ENCODE assay signal across 18 mouse cellular contexts in the genomic region with DNA sequence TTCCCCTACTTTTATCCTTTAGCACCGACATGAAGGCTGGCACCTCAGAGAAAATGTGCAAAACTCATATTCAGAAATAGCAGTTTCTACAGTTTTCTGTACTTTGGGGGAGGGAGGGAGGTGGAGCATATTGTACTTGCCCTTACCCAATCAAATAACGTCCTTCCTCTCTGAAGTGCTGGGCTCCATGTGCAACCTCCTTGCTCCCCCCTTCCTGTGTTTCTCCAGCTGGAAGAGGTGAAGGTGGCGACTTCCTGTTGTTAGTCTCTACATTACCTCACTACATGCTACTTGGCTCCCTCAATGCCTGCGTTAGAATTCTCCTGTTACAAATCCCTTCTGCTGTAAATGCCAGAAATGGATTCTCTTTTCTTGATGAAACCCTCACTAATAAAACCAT. TPM values are rescaled to one million over a fixed set of nuclear protein-coding genes. Genes with fewer than 3 reads are reported as not detected.
DNase-seq lines count a peak whose midpoint lies in the region; ATAC-seq and TF ChIP-seq lines count a peak whose summit lies in the region.
"Had no signal": no experiment of that assay in that cellular context is flagged by ENCODE, and none has a peak within 500 bp of the region (broad histone marks: within the 10 kb centered on the region; RNA-seq: fewer than 3 reads in every experiment).

No protein-coding gene starts in this region.

- intact Hi-C loops in heart, adult 2 months (cut with DNase I), result no loop called here
- intact Hi-C loops in left cerebral cortex, postnatal 4 days (cut with DNase I), result no loop called here

- no peaks in the 10 kb centered on the region for H3K27me3 ChIP-seq in heart, adult 2 months (ENCODE audit: control insufficient read depth, insufficient read depth, low read length)
- H3K27me3 ChIP-seq in limb, embryonic 12.5 days, result no peaks in the 10 kb centered on the region
- H3K27me3 ChIP-seq in midbrain, embryonic 10.5 days (ENCODE audit: low read depth, poor library complexity, severe bottlenecking), result no peaks in the 10 kb centered on the region
- H3K27me3 ChIP-seq: embryonic facial prominence, embryonic 15.5 days; liver, embryonic 13.5 days; midbrain, embryonic 15.5 days; neural tube, embryonic 12.5 days had no signal

- H3K36me3 ChIP-seq in heart, adult 2 months (ENCODE audit: control insufficient read depth, insufficient read depth, low read length), result no peaks in the 10 kb centered on the region
- H3K36me3 ChIP-seq in limb, embryonic 12.5 days, result peaks cover 1% of the 10 kb centered on the region; the same call in 1 of the 2 replicates
- no peaks in the 10 kb centered on the region for H3K36me3 ChIP-seq in midbrain, embryonic 10.5 days
- H3K36me3 ChIP-seq: embryonic facial prominence, embryonic 15.5 days; liver, embryonic 13.5 days; midbrain, embryonic 15.5 days; neural tube, embryonic 12.5 days had no signal

- 0 out of 2 replicates have a peak, but pooled peaks have one; percentile 65 for ATAC-seq in limb, embryonic 12.5 days (ENCODE audit: insufficient number of reproducible peaks, insufficient read depth, low FRiP score, low TSS enrichment, low read depth)
- ATAC-seq: midbrain, embryonic 15.5 days had no signal

- DNase-seq in heart, adult 11 months, result peak; percentile 79
- no peak for DNase-seq in heart, adult 2 months
- DNase-seq in 416B (ENCODE audit: low read depth), result peak; percentile 76
- peak; percentile 44 for DNase-seq in brain, embryonic 14.5 days (ENCODE audit: low read depth)
- no peak for DNase-seq in midbrain, embryonic 10.5 days (ENCODE audit: low spot score)
- DNase-seq in cerebellum, postnatal 4 days (ENCODE audit: low spot score in 2 of 2), result no peak
- no peak for DNase-seq in left cerebral cortex, postnatal 4 days
- DNase-seq: cerebellum, adult 9-11 months; heart, postnatal 14 days; kidney, postnatal 36 days; layer of hippocampus, postnatal 36 days; liver, embryonic 13.5 days; spleen, adult 18-20 months had no signal

- H3K4me1 ChIP-seq in heart, adult 2 months (ENCODE audit: control insufficient read depth, insufficient read depth, low read length), result peaks cover 2% of the 10 kb centered on the region
- H3K4me1 ChIP-seq in limb, embryonic 12.5 days (replicated peaks), result peaks cover 44% of the 10 kb centered on the region
- H3K4me1 ChIP-seq in midbrain, embryonic 10.5 days, result no peaks in the 10 kb centered on the region
- H3K4me1 ChIP-seq: midbrain, embryonic 15.5 days had no signal

- no peak overlapping the region for H3K4me3 ChIP-seq in heart, adult 2 months
- H3K4me3 ChIP-seq in limb, embryonic 12.5 days (replicated peaks), result no peak overlapping the region
- no peak overlapping the region for H3K4me3 ChIP-seq in midbrain, embryonic 10.5 days
- H3K4me3 ChIP-seq: embryonic facial prominence, embryonic 15.5 days; liver, embryonic 13.5 days; midbrain, embryonic 15.5 days; neural tube, embryonic 12.5 days had no signal

- H3K27ac ChIP-seq in heart, adult 2 months, result no peak overlapping the region
- H3K27ac ChIP-seq in limb, embryonic 12.5 days, result peak overlapping the region; percentile 73; the same call in 1 of the 2 replicates
- H3K27ac ChIP-seq in midbrain, embryonic 10.5 days (replicated peaks), result no peak overlapping the region
- H3K27ac ChIP-seq: embryonic facial prominence, embryonic 15.5 days; liver, embryonic 13.5 days; midbrain, embryonic 15.5 days; neural tube, embryonic 12.5 days had no signal

- no peaks in the 10 kb centered on the region for H3K9me3 ChIP-seq in limb, embryonic 12.5 days
- no peaks in the 10 kb centered on the region for H3K9me3 ChIP-seq in midbrain, embryonic 10.5 days (replicated peaks)
- H3K9me3 ChIP-seq: embryonic facial prominence, embryonic 15.5 days; liver, embryonic 13.5 days; midbrain, embryonic 15.5 days; neural tube, embryonic 12.5 days had no signal

- TF ChIP-seq CTCF in heart, adult 2 months (IDR thresholded peaks at IDR 0.05), result no peak
- TF ChIP-seq CTCF in brain, embryonic 14.5 days (IDR thresholded peaks at IDR 0.05; ENCODE audit: borderline replicate concordance, extremely low read depth, insufficient read depth, insufficient read length), result no peak

- peaks cover 1% of the 10 kb centered on the region for H3K79me2 ChIP-seq in heart, adult 2 months (replicated peaks; ENCODE audit: control insufficient read depth, insufficient read depth, low read length)

- 27% methylated on average over 4 of the region's 4 CpGs for WGBS in heart, adult 2 months
- 49% methylated on average over 4 of the region's 4 CpGs for WGBS in limb, embryonic 12.5 days
- 87% methylated on average over 4 of the region's 4 CpGs for WGBS in midbrain, embryonic 10.5 days

- TF ChIP-seq POLR2A in heart, adult 2 months (IDR thresholded peaks at IDR 0.05; ENCODE audit: insufficient read depth, low read depth, low read length), result no peak
- TF ChIP-seq POLR2A in brain, embryonic 14.5 days (IDR thresholded peaks at IDR 0.05; ENCODE audit: borderline replicate concordance, extremely low read depth, insufficient read depth, insufficient read length, poor library complexity, severe bottlenecking), result no peak

- H3K4me2 ChIP-seq in limb, embryonic 12.5 days, result no peak overlapping the region
- H3K4me2 ChIP-seq: embryonic facial prominence, embryonic 15.5 days; liver, embryonic 13.5 days; midbrain, embryonic 15.5 days; neural tube, embryonic 12.5 days had no signal

- no peak for TF ChIP-seq EP300 in heart, adult 2 months (IDR thresholded peaks at IDR 0.05; ENCODE audit: insufficient read depth, low read depth, low read length)

- no peak overlapping the region for H3K9ac ChIP-seq in heart, adult 2 months (ENCODE audit: low read depth, low read length)
- H3K9ac ChIP-seq in limb, embryonic 12.5 days (replicated peaks), result no peak overlapping the region
- H3K9ac ChIP-seq: embryonic facial prominence, embryonic 15.5 days; liver, embryonic 13.5 days; midbrain, embryonic 15.5 days; neural tube, embryonic 12.5 days had no signal

RNA-seq across cellular contexts. Expression of gene Gm10322, which starts 53.4 kb away (rescaled TPM):
- not detected for total RNA-seq in heart, adult 2 months (2021)
- not detected in 2 replicates for polyA plus RNA-seq in heart, adult 2 months (2012; rRNA removed)
- polyA plus RNA-seq in brain, embryonic 14.5 days (2012; rRNA removed), result not detected in 2 replicates
- polyA plus RNA-seq in limb, embryonic 12.5 days (2016; fragmentation: Nextera tagmentation; extraction: Ambion mirVana), result not detected in 2 replicates
- not detected in 2 replicates for polyA plus RNA-seq in midbrain, embryonic 10.5 days (2016; fragmentation: Nextera tagmentation; extraction: Ambion mirVana)
- total RNA-seq in left cerebral cortex, postnatal 4 days (2021), result not detected
- total RNA-seq: heart, postnatal 14 days; layer of hippocampus, postnatal 36 days had no signal
- polyA plus RNA-seq: embryonic facial prominence, embryonic 15.5 days; intestine, embryonic 14.5 days; liver, embryonic 13.5 days; midbrain, embryonic 15.5 days; neural tube, embryonic 12.5 days had no signal

RNA-seq across cellular contexts. Expression of gene Mcu, which starts 54.0 kb away (rescaled TPM):
- 10 to 100 TPM; 20.0 to 21.6 TPM for total RNA-seq in heart, adult 2 months (2021)
- polyA plus RNA-seq in heart, adult 2 months (2012; rRNA removed), result 10.4 and 17.9 TPM in 2 replicates
- 11.4 and 17.3 TPM in 2 replicates for polyA plus RNA-seq in brain, embryonic 14.5 days (2012; rRNA removed)
- polyA plus RNA-seq in limb, embryonic 12.5 days (2016; fragmentation: Nextera tagmentation; extraction: Ambion mirVana), result 45.3 and 48.4 TPM in 2 replicates
- polyA plus RNA-seq in midbrain, embryonic 10.5 days (2016; fragmentation: Nextera tagmentation; extraction: Ambion mirVana), result 18.5 and 18.6 TPM in 2 replicates
- total RNA-seq in left cerebral cortex, postnatal 4 days (2021), result 10 to 100 TPM; 64.7 to 70.4 TPM

Comparison
In these comparisons a context has a peak if more than half of its experiments do, and no peak if none do; other contexts are left out.
1. DNase-seq: peak in heart, adult 11 months (single experiment), 416B (single experiment) and brain, embryonic 14.5 days (single experiment); none in heart, adult 2 months (0 of 2), midbrain, embryonic 10.5 days (single experiment), cerebellum, postnatal 4 days (0 of 2) and left cerebral cortex, postnatal 4 days (single experiment).